Mouse (Mus musculus) kidney, adult 18-20 months (tissue): ENCODE data around the gene Prdx5.

Experiments used
- DNase-seq: peaks from one replicate; pipeline ENCODE4 v3.0.0; 2021

Prdx5 gene

GRCm38 (mm10) chr19:6936299-6936698 lies 26.4 kb upstream of the Prdx5 start:
- DNase-seq, result no peak

- no peak for DNase-seq
These were observed 24.5 kb upstream of the Prdx5 start, which contains the start of gene Kcnk4 for GRCm38 (mm10) chr19:6934195-6934977. Gene Kcnk4, minus strand, starts transcription at chr19:6934515.

- peak; percentile 44 for DNase-seq
These were observed 23.7 kb upstream of the Prdx5 start for GRCm38 (mm10) chr19:6933436-6934194.

GRCm38 (mm10) chr19:6933102-6933435 lies 23.2 kb upstream of the Prdx5 start:
- no peak for DNase-seq

- DNase-seq, result no peak
These were observed 22.1 kb upstream of the Prdx5 start for GRCm38 (mm10) chr19:6932018-6932417.

- DNase-seq, result no peak
These were observed 21.1 kb upstream of the Prdx5 start for GRCm38 (mm10) chr19:6931002-6931401.

GRCm38 (mm10) chr19:6928080-6928479 lies 18.2 kb upstream of the Prdx5 start:
- no peak for DNase-seq

GRCm38 (mm10) chr19:6926559-6927255 lies 16.8 kb upstream of the Prdx5 start:
- DNase-seq, result peak; percentile 63

- DNase-seq, result no peak
These were observed 15.9 kb upstream of the Prdx5 start for GRCm38 (mm10) chr19:6925611-6926329.

- DNase-seq, result no peak
These were observed 15.3 kb upstream of the Prdx5 start, which contains the start of gene Catsperz for GRCm38 (mm10) chr19:6925307-6925573. Gene Catsperz, minus strand, starts transcription at chr19:6925380.

- peak; percentile 93 for DNase-seq
These were observed 14.8 kb upstream of the Prdx5 start for GRCm38 (mm10) chr19:6924461-6925306.

- no peak for DNase-seq
These were observed 13.2 kb upstream of the Prdx5 start for GRCm38 (mm10) chr19:6922901-6923735.

GRCm38 (mm10) chr19:6921647-6922567 lies 12.0 kb upstream of the Prdx5 start, which contains the start of gene Esrra:
Gene Esrra, minus strand, starts transcription at chr19:6921813.
- peak; percentile 100 for DNase-seq

- no peak for DNase-seq
These were observed 11.1 kb upstream of the Prdx5 start for GRCm38 (mm10) chr19:6920741-6921636.

GRCm38 (mm10) chr19:6919876-6920740 lies 10.2 kb upstream of the Prdx5 start:
- DNase-seq, result peak; percentile 75

- no peak for DNase-seq
These were observed 9.5 kb upstream of the Prdx5 start for GRCm38 (mm10) chr19:6919431-6919830.

- no peak for DNase-seq
These were observed 8.4 kb upstream of the Prdx5 start for GRCm38 (mm10) chr19:6918321-6918720.

- no peak for DNase-seq
These were observed 6.6 kb upstream of the Prdx5 start for GRCm38 (mm10) chr19:6916496-6916895.
